Mouse (Mus musculus) heart, embryonic 12.5 days (tissue): ENCODE data around the gene Adck1. TPM values are rescaled to one million over a fixed set of nuclear protein-coding genes. Genes with fewer than 3 reads are reported as not detected.
"Not testable (repeated sequence)": the region's sequence is repeated elsewhere in the genome, so short reads cannot be mapped to it uniquely, and the experiment has no call there.

ENCODE experiments used
- ATAC-seq: fragments of 200-750 bp; cut with Nextera tagmentation; 2 replicates; pipeline ENCODE4 v1.8.0; 2017; ENCODE audit warnings: moderate TSS enrichment, moderate library complexity; ENCODE audit not compliant: insufficient number of reproducible peaks, low FRiP score
- H3K27ac ChIP-seq: fragments of 300-500 bp; sonication (generic); 2 replicates; pipeline ENCODE4 v1.5.1; 2016; ENCODE audit warnings: mild to moderate bottlenecking, moderate library complexity; ENCODE audit not compliant: poor library complexity, severe bottlenecking
- H3K27me3 ChIP-seq: fragments of 300-500 bp; sonication (generic); replicated peaks from 2 replicates; pipeline ENCODE4 v1.6.1; 2016; ENCODE audit warnings: mild to moderate bottlenecking, moderate library complexity
- H3K36me3 ChIP-seq: fragments of 300-500 bp; sonication (generic); 2 replicates; pipeline ENCODE4 v1.6.1; 2016; ENCODE audit warnings: mild to moderate bottlenecking, moderate library complexity
- H3K4me1 ChIP-seq: fragments of 300-500 bp; sonication (generic); replicated peaks from 2 replicates; pipeline ENCODE4 v1.6.1; 2016; ENCODE audit warnings: mild to moderate bottlenecking
- H3K4me2 ChIP-seq: fragments of 300-500 bp; sonication (generic); 2 replicates; pipeline ENCODE4 v1.6.1; 2016; ENCODE audit warnings: mild to moderate bottlenecking, moderate library complexity
- H3K4me3 ChIP-seq: fragments of 300-500 bp; sonication (generic); 2 replicates; pipeline ENCODE4 v1.5.1; 2016; ENCODE audit warnings: mild to moderate bottlenecking
- H3K9ac ChIP-seq: fragments of 300-500 bp; sonication (generic); 2 replicates; pipeline ENCODE4 v1.6.1; 2016; ENCODE audit warnings: mild to moderate bottlenecking, moderate library complexity
- H3K9me3 ChIP-seq: fragments of 300-500 bp; sonication (generic); replicated peaks from 2 replicates; pipeline ENCODE4 v1.6.1; 2016; ENCODE audit warnings: mild to moderate bottlenecking, moderate library complexity
- WGBS: fragments of 180-500 bp; shearing (Covaris S2); methylation state at CpG from one replicate; pipeline ENCODE4 v1.1.7; 2016; 5-methylcytosine and 5-hydroxymethylcytosine counted together
- polyA plus RNA-seq: library from polyadenylated mRNA; unstranded; fragments of >200 nt; fragmentation: Nextera tagmentation; extraction: Ambion mirVana; gene quantifications from 2 replicates; pipeline ENCODE4 v1.2.1, GENCODE M21; 2016

Adck1 gene
- polyA plus RNA-seq, 1 experiment from 2014 or later = 17.2 TPM

DNA sequence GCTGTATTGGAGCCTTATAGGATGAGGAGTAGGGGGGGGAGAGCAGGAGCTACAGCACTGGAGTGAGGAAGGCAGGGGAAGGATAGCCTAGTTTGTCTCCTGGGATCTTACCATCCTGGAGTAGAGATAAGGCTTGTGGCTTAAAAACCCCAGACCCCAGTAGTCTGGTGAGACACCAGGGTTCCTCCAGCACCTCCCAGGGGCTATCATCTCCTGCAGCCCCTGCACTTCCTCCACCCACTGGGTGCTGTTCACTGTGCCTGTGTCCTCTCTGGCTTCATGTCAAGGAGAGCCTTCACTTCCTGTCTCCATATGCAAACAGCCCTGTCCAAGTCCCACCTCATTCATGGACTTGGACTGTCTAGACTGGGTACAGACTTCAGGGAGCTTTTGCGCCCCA is 96.7 kb downstream of the Adck1 start:
- no peak overlapping the region for H3K27ac ChIP-seq
- 94% methylated on average over 1 of the region's 1 CpGs for WGBS
- peaks cover 24% of the 10 kb centered on the region for H3K36me3 ChIP-seq
- peaks cover 9% of the 10 kb centered on the region for H3K4me1 ChIP-seq
- no peaks in the 10 kb centered on the region for H3K9me3 ChIP-seq
- H3K27me3 ChIP-seq = no peaks in the 10 kb centered on the region
- ATAC-seq = no peak
- no peak overlapping the region for H3K4me3 ChIP-seq
- H3K9ac ChIP-seq = no peak overlapping the region
- no peak overlapping the region for H3K4me2 ChIP-seq

DNA sequence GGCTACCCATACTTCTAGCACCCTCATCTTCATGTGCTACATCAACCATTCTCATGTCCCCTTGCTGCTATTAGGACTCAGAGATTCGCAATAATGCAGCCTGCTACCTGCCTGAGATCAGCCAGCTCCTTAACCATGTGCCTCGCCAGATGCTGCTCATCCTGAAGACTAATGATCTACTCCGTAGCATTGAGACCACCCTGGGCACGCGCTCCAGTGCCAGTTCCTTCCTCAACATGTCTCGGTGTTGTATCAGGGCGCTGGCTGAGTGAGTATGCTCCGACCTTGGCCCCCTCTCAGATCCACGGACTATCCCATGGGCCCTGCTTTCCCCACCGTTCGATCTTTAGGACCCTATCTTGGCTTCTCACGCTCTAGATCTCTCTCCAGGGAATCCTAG is 98.6 kb downstream of the Adck1 start:
- H3K9me3 ChIP-seq = no peaks in the 10 kb centered on the region
- H3K4me3 ChIP-seq = no peak overlapping the region
- peaks cover 9% of the 10 kb centered on the region for H3K4me1 ChIP-seq
- 91% methylated on average over 12 of the region's 12 CpGs for WGBS
- ATAC-seq = no peak
- no peak overlapping the region for H3K27ac ChIP-seq
- H3K36me3 ChIP-seq = peaks cover 24% of the 10 kb centered on the region
- no peak overlapping the region for H3K9ac ChIP-seq
- H3K4me2 ChIP-seq = no peak overlapping the region
- no peaks in the 10 kb centered on the region for H3K27me3 ChIP-seq

DNA sequence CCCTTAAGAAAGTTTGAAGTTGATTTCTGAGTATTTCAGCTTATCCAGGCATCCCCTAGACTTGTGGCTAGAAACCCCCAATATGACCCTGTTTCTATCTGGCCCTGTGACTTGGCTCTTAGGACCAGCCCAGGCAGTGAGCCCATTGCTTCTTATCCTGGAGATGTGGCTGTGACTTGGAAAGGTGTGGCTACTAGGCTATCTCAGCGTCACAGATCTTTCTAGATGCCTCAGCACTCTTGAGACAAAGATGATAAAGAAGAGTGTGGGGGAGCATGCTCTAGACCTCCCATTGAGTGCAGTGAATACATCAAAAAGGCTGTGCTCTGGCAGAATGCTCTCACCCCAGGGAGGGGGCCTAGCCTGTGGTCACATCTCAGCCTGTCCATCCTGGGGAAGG is 99.1 kb downstream of the Adck1 start:
- ATAC-seq = no peak
- 68% methylated on average over 1 of the region's 1 CpGs for WGBS
- H3K4me2 ChIP-seq = no peak overlapping the region

DNA sequence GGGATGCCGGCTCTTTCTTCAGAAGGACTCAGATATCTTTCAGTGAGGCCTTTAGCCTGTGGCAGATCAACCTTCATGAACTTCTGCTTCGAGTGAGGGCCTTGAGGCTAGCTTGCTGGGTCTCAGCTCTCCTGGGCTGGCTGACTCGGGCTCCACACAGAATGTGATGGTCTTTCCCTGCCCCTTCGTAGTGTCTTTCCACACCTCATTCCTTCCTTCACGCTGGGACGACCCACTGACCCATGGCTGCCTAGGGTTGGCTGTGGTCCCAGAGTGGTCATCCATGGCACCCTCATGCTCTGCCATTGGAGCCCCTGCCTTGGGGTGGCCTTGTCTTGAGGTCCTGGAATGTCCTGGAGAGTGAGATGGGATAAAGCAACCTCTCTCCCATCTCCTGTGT is 100.7 kb downstream of the Adck1 start:
- no peak for ATAC-seq
- H3K4me1 ChIP-seq = no peaks in the 10 kb centered on the region
- peaks cover 24% of the 10 kb centered on the region for H3K36me3 ChIP-seq
- no peak overlapping the region for H3K4me3 ChIP-seq
- no peaks in the 10 kb centered on the region for H3K27me3 ChIP-seq
- H3K4me2 ChIP-seq = no peak overlapping the region
- WGBS = 80% methylated on average over 6 of the region's 6 CpGs
- H3K9ac ChIP-seq = no peak overlapping the region
- H3K27ac ChIP-seq = no peak overlapping the region
- H3K9me3 ChIP-seq = no peaks in the 10 kb centered on the region

More for the DNA sequence above, 99.1 kb downstream of the Adck1 start:
- H3K4me1 ChIP-seq = peaks cover 5% of the 10 kb centered on the region
- no peak overlapping the region for H3K4me3 ChIP-seq
- H3K27ac ChIP-seq = no peak overlapping the region
- no peaks in the 10 kb centered on the region for H3K27me3 ChIP-seq
- H3K9ac ChIP-seq = no peak overlapping the region
- no peaks in the 10 kb centered on the region for H3K9me3 ChIP-seq
- peaks cover 24% of the 10 kb centered on the region for H3K36me3 ChIP-seq

DNA sequence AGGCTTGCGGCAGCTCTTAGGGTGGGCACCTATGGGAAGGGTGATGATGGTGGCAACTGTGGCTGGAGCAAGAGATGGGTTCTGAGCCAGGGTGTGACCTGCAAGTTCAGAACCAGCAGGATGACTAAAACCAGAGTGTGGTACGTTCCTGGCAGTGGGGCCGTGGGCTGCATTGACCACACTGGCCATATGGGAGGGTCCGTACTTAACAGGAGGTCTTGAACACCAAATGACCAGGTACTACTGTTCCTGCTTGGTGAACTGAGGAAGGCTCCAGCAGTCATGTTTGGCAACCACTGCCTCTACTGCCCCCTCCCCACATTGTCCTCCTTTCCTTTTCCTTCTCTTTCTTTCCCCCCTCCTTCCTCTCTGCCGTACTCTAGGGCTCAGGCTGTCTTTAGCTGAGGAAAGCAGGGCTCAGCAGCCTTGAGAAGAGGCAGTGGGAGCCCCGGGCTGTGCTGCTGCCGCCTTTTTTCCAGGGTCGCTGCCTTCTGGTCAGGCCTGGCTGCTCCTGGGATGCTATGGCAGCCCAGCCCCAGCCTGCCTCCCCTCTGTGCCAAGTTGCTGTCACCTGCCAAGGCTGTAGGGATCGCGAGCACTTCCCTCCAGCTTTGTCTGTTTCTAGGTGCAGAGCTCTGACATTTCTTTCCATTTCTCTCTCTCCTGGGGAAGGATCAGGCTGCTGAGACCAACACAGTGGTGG is 103.4 kb downstream of the Adck1 start:
- no peaks in the 10 kb centered on the region for H3K27me3 ChIP-seq
- peaks cover 18% of the 10 kb centered on the region for H3K36me3 ChIP-seq
- no peak for ATAC-seq
- H3K27ac ChIP-seq = no peak overlapping the region
- H3K4me3 ChIP-seq = no peak overlapping the region
- H3K4me2 ChIP-seq = no peak overlapping the region
- no peaks in the 10 kb centered on the region for H3K9me3 ChIP-seq
- no peaks in the 10 kb centered on the region; the same call in 1 of the 2 replicates for H3K4me1 ChIP-seq
- 81% methylated on average over 10 of the region's 10 CpGs for WGBS
- no peak overlapping the region for H3K9ac ChIP-seq

DNA sequence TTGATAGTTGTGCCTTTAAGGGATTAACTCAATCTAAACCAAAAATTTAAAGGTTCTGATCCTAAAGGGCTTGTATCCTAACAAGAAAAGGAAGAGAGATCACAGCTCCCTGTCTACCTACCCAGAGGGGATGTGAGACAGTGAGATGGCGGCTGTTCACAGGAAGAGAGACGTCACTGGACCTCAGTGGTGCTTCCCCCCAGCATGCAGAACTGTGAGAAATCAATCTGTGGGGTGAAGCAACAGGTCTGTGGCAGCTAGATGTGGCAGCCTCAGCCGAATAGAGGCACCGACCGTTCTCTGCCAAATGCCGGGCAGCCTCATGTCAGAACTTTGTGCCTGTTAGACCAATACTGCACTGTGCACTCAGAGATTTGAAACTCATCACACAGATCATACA is 106.4 kb downstream of the Adck1 start:
- WGBS = 85% methylated on average over 6 of the region's 6 CpGs
- no peaks in the 10 kb centered on the region for H3K27me3 ChIP-seq
- H3K4me2 ChIP-seq = no peak overlapping the region
- H3K9ac ChIP-seq = no peak overlapping the region
- no peaks in the 10 kb centered on the region for H3K9me3 ChIP-seq
- H3K4me1 ChIP-seq = no peaks in the 10 kb centered on the region; the same call in 1 of the 2 replicates
- peaks cover 1% of the 10 kb centered on the region; the same call in 1 of the 2 replicates for H3K36me3 ChIP-seq
- no peak overlapping the region for H3K4me3 ChIP-seq
- no peak overlapping the region for H3K27ac ChIP-seq
- no peak for ATAC-seq

DNA sequence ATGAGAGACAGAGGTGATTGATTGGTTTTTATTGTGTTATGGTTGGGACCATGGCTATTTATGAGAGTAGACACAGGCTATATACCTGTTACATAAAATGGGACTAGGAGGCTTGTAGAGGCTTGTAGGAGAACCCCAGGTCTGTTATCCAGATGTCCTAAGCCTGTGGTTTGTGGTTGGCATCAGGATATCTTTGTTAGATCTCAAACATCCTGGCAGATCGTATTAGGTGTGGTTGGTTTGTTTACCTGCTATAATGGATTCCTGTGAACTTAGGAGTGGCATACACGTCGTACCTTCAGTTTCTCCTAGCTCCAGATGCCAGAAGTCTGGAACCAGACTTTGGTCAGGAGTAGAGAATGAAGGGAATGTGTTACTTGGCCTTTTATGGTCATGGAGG is 106.9 kb downstream of the Adck1 start:
- ATAC-seq = no peak
- no peaks in the 10 kb centered on the region for H3K36me3 ChIP-seq
- H3K27ac ChIP-seq = no peak overlapping the region
- H3K4me2 ChIP-seq = no peak overlapping the region
- H3K27me3 ChIP-seq = no peaks in the 10 kb centered on the region
- no peak overlapping the region for H3K9ac ChIP-seq
- H3K4me1 ChIP-seq = no peaks in the 10 kb centered on the region; the same call in 1 of the 2 replicates
- WGBS = 53% methylated on average over 3 of the region's 3 CpGs
- no peak overlapping the region for H3K4me3 ChIP-seq
- no peaks in the 10 kb centered on the region for H3K9me3 ChIP-seq

DNA sequence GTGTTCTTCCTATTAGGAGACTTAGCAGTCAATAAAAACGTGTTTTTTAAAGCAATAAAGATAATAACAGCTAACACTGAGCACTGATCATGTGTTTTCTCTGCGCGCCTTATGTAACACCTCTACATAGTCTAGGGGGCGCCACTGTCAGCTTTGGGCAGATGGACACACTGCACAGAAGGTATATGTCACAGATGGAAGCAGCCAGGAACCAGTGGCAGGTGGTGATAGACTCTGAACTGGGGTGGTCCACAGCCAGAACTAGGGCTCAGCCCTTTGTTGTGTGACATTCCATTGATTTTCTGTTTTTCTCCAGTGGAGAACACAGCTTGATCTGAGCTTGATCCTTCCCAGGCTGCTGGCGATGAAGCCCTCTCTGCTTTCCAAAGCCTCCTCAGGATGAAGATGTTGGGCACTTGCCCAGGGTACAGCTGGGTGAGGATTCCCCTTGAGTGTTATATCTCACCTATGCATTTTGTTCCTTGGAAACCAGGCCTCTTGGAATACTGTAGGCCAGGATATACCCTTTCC is 107.6 kb downstream of the Adck1 start:
- H3K4me2 ChIP-seq = no peak overlapping the region
- no peaks in the 10 kb centered on the region for H3K9me3 ChIP-seq
- no peak overlapping the region for H3K9ac ChIP-seq
- H3K4me3 ChIP-seq = no peak overlapping the region
- no peaks in the 10 kb centered on the region; the same call in 1 of the 2 replicates for H3K4me1 ChIP-seq
- no peak overlapping the region for H3K27ac ChIP-seq
- WGBS = 72% methylated on average over 5 of the region's 5 CpGs
- ATAC-seq = no peak
- no peaks in the 10 kb centered on the region for H3K36me3 ChIP-seq
- H3K27me3 ChIP-seq = no peaks in the 10 kb centered on the region

DNA sequence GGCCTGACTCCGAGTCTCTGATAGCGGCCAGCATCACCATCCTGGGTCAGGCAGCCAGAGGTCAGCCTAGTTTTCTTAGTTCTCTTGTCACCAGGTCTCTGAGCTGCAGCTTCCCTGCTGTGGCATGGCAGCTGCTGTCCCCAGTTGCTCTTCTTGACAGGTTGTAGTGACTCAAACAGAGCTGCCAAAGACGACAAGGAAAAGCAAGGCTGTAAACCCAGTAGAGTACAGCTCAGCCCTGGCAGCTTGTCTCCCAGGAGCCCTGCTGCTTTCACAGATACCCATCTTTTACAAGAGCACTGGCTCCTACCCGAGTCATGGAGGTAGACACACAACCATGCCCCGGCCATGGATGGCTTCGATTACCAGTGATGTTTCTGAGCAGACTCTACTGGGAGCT is 108.3 kb downstream of the Adck1 start:
- ATAC-seq = no peak
- H3K4me2 ChIP-seq = no peak overlapping the region
- 60% methylated on average over 6 of the region's 6 CpGs for WGBS
- no peaks in the 10 kb centered on the region; the same call in 1 of the 2 replicates for H3K4me1 ChIP-seq
- H3K4me3 ChIP-seq = no peak overlapping the region
- no peaks in the 10 kb centered on the region for H3K27me3 ChIP-seq
- no peak overlapping the region for H3K9ac ChIP-seq
- no peaks in the 10 kb centered on the region for H3K36me3 ChIP-seq
- no peaks in the 10 kb centered on the region for H3K9me3 ChIP-seq
- no peak overlapping the region for H3K27ac ChIP-seq

DNA sequence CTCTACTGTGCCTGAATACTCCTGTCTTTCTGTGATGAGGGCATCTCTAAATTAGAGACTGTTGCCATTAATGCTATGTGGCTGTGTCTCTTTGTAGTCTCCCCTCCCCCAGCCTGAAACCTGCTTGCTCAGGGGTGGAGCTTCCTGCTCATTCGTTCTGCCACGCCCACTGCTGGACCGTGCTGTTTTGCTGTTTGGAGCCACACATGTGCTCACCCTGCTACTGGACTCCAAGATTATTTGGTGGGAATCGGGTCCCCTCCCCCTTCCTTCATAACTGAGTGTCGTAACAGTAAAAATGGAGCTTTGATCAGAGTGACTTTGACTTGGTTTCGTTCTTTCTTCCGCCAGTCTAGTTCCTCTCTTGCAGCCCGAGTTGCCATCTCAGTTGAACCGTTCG is 111.5 kb downstream of the Adck1 start:
- not testable (repeated sequence) for H3K4me3 ChIP-seq, H3K27me3 ChIP-seq, H3K9ac ChIP-seq, ATAC-seq, H3K36me3 ChIP-seq, H3K4me2 ChIP-seq, H3K27ac ChIP-seq, H3K4me1 ChIP-seq, H3K9me3 ChIP-seq
- 66% methylated on average over 10 of the region's 10 CpGs for whole genome bisulfite sequencing

DNA sequence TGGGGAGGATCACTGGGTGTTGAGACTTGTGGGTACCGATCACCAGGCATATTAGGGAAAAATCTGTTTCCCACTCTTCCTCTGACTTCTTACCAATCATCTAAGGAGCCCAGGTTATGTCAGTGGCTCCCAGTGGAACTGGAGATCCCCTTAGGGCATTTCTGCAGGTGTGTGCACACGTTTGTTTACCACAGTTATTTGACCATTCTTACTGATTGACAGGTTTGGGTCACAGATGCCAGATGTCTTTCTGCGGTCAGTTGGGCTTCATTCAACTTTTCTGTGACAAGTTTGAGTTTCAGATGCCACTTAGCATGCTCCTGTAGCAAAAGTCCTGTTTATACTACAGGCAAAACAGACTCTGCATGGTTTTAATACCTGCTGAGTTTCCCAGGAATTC is 112.5 kb downstream of the Adck1 start:
- ATAC-seq = no peak
- no peaks in the 10 kb centered on the region for H3K36me3 ChIP-seq
- no peak overlapping the region for H3K4me3 ChIP-seq
- no peaks in the 10 kb centered on the region for H3K4me1 ChIP-seq
- WGBS = 76% methylated on average over 3 of the region's 3 CpGs
- H3K27ac ChIP-seq = no peak overlapping the region
- H3K9ac ChIP-seq = no peak overlapping the region
- H3K4me2 ChIP-seq = no peak overlapping the region
- H3K9me3 ChIP-seq = no peaks in the 10 kb centered on the region
- H3K27me3 ChIP-seq = no peaks in the 10 kb centered on the region

DNA sequence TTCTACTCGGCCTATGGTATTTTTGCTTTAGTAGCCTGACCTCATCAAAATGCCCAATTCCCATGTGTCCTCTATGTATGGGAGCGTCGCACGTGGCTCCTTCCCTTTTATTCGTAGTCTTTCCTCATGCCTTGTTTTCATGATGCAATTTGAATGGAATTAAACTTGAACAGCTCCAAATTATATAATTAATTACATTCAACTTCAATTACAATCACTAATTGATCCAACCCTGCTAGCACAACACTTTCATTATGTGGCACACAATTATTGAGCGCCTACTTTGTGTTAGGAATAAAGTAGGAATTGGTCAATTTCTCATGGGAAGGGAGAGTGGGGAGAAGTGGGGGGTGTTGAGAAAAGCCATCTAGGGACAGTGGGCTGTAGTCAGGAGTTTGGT is 113.4 kb downstream of the Adck1 start:
- Histone ChIP-seq H3K36me3 (no peaks in the 10 kb centered on the region), H3K4me3 (no peak overlapping the region), H3K27ac (no peak overlapping the region), H3K4me2 (no peak overlapping the region), H3K9me3 (no peaks in the 10 kb centered on the region), H3K27me3 (no peaks in the 10 kb centered on the region), H3K9ac (no peak overlapping the region), H3K4me1 (no peaks in the 10 kb centered on the region)
- WGBS = 89% methylated on average over 6 of the region's 6 CpGs
- no peak for ATAC-seq
